Mouse (Mus musculus): ENCODE measurements at regions not wholly inside any gene's neighbourhood (a gene's known extent, or its start where the extent isn't known, plus 50 kb on each side); places are given as distances from the start of the nearest gene placed in this dataset.

DNA sequence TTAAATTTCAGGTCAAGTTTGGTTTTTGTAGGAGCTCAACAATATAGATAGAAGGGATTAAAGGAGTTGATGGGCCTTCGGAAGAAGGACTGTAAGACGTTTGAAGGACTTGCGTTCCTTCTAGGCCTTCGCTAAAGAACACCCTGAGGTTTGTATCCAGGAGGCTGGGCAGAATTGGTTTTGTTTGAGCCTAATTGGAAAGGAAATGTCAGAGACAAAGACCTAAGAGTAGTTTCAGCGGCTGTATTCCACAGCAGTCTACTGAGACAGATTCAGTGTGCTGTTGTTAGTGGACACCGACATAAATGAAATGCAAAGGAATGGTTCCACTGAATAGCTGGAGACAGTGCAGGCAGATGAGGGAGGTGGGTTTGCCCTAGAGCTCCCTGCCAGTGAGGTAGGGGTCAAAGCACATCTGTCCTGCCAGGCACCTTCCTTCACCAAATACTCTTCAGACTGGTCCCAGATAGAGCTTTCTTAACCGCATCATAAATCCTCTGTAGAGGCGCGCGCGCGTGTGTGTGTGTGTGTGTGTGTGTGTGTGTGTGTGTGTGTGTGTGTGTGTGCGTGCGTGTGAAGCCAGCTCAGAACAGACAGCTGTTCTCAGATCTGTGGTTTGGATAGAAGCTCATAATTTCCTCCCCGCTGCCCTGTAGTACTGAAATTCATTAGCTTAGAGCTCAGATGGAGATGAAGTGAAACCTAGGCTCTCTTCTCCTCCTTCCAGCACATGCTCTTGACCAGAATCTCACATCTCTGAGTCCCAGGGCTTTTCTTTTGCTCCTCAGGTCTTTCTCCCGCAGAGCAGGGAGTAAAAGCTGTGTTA, 209.7 kb downstream of the Ktn1 start:
- no peak for DNase-seq (ENCODE audit: extremely low read depth, insufficient read length, low spot score)

DNA sequence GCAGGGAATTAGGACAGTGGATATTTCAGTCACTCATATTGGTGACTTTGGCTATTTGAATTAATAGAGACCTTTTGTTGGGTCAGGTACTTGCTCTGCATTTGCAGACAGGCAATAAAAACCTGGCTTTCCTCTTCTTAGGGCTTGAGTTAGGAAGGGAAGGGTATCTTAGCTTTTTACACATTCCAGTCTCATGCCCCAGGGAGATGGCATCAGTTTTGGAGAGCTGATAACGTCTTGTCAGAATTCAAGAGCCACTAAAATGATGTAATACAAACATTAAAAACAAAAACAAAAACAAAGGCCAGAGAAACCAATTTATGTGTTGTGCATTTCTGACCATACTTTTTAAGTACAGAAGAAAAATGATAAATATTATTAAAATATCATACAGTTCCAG, 214.3 kb downstream of the Ktn1 start:
- no peak for DNase-seq (ENCODE audit: extremely low read depth, insufficient read length, low spot score)

DNA sequence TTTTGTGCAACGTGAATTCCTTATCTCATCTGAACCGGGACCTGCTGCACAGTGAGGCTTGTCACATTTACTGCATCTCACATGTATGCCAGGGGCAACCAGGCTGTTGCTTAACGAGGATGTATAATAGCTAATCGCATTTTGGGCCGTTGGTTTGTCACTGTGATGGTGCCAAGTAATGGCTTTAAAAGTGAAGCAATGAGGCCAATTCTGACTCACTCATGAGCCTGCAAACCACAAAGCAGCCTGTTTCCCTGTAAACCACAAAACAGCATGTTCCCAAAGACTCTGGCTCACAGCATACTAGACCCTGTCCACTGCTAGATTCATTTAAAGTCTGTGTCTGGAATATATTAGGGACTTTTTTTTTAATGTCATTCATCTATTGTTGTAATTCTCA, 214.8 kb downstream of the Ktn1 start:
- DNase-seq (ENCODE audit: extremely low read depth, insufficient read length, low spot score) = peak; percentile 67

DNA sequence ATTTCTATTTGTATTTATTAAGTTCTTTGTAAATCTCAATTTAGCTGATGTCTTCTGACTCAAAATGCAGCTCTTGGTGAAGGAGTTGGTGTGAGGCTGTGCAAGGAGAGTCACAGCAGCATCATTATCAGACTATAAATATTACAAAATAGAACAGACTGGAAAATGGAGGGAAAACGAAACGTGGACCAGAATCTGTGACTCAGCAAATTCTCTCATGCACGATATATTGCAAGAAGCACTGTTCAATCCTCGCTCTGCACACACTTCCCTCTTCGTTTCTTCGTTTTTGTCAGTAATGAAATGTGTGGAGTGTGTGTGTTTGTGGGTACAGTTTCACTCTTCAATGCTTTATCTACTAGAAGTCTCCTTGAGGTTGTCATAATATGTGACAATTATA, 215.5 kb downstream of the Ktn1 start:
- DNase-seq (ENCODE audit: extremely low read depth, insufficient read length, low spot score) = peak; percentile 28

DNA sequence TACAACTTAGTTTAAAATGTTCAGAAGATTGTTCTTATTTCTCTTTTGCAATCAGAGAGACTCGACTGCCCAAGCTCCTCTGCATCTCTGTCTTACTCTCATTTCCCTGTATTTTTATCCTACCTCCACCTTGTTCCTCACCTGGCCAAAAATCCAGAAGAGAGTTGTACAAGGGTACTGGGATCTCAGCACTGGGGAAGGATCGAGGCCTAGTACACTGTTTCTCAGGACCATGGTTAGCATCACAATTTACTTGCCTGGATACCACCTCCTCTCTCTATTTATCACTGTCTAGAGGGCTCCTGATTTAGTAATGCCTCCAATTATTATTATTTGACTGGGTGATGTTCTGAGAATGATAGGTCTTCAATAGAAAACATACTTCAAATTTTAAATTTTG, 218.8 kb downstream of the Ktn1 start:
- DNase-seq (ENCODE audit: extremely low read depth, insufficient read length, low spot score) = no peak

DNA sequence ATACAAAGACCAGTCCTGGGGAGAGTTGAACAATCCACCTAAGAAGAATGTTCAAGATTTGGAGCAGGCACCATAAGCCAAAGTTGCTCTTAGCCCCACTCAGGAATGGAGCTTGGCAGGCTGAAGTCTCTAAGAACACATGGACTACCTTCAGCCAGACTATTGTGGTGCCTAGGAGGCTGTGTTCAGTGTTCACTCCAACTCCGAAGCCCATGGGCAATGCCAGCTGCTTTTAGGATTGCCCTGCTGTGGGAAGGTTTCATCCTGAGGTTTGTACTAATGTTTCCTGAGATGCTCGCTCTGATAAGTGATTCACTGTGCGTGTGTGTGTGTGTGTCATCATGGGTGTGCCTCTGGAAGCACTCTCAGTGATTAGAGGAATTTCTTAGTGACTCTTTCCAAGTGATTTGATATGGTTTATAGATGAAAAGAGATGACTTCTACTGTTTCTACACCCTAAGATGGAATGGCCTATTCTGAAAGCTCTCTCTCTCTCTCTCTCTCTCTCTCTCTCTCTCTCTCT, 220.1 kb downstream of the Ktn1 start:
- peak; percentile 67 for DNase-seq (ENCODE audit: extremely low read depth, insufficient read length, low spot score)

DNA sequence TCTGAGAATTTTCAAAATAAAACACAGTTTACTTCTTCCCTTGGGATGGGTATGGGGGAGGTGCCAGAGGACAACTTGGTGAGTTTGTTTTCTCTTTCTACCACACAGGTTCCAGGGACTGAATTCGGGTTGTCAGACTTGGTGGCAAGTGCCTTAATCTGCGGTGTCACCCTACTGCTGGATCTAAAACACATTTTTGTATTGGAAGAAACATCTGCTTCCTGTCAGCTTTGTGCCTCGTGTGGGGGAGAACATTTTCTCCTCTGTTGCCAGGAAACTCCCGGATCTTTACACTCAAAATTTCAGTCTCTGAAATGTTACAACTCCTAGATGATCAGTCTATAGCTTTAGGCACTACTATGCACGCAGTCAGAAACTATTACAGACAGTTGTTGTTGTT, 228.3 kb downstream of the Ktn1 start:
- DNase-seq (ENCODE audit: extremely low read depth, insufficient read length, low spot score) = no peak

DNA sequence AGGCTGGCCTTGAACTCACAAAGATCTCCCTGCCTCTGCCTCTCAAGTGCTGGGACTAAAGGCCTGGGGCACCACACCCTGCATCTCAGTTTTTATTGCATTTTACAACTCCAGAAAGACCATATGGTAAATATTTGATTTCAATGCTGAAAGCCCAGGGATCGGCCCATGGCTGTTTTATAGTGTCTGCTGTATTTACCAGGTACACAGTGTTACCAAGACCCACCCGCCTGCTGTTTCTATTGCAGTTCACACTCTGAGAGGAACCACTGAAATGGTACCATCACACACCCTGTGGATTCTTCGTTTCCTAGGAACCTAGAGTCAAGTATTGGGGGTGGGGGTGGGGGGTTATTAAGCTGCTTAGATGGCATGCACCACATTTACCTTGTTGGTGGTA, 228.9 kb downstream of the Ktn1 start:
- DNase-seq (ENCODE audit: extremely low read depth, insufficient read length, low spot score) = no peak

DNA sequence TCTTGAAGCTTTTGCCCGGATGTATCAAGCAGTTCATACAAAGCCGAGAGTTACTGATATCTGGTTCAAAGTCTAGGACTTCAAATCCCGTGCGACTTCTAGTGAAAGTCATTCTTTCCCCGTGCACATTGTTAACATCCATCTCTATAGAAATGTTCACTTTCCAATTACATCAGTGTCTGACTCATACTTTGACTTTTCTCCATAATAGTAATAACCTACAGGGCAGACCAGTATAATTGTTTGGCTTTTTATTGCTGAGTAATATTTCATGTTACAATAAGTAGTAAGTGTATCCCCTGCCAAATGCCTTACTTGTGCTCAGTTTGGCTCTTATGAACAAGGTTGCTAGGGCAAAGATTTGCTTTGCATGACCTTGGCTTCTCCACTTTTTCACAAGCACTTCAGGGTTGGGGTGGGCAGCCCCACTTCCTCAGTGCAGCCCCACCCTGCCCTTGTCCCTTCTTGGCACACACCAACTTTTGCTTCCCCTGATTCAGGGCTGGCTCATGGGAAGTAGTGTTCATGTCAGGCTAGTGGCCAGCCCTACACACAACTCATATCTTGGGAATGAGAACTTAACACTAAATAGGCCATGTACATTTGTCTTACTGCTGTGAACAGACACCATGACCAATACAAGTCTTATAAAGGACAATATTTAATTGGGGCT, 229.7 kb downstream of the Ktn1 start:
- DNase-seq (ENCODE audit: extremely low read depth, insufficient read length, low spot score) = no peak

DNA sequence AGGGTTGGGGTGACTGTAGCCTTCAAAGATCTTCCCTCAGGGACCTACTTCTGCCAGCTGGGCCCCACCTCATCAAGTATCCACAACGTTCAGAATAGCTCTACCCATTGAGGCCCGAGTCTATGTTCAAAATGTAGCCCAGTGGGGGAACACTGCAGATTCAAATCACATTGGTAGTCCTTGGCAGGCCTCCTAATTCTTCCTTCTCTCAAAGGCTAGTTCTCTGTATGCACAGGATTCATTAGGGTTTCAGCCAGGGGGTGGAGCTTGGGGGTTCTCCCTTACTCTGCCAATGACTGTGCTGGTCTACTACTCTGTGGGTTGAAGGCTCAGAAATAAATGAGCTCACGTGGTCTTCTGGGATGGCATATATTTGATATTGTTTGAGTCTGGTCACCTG, 235.3 kb upstream of the Peli2 start:
- no peak for DNase-seq (ENCODE audit: extremely low read depth, insufficient read length, low spot score)

DNA sequence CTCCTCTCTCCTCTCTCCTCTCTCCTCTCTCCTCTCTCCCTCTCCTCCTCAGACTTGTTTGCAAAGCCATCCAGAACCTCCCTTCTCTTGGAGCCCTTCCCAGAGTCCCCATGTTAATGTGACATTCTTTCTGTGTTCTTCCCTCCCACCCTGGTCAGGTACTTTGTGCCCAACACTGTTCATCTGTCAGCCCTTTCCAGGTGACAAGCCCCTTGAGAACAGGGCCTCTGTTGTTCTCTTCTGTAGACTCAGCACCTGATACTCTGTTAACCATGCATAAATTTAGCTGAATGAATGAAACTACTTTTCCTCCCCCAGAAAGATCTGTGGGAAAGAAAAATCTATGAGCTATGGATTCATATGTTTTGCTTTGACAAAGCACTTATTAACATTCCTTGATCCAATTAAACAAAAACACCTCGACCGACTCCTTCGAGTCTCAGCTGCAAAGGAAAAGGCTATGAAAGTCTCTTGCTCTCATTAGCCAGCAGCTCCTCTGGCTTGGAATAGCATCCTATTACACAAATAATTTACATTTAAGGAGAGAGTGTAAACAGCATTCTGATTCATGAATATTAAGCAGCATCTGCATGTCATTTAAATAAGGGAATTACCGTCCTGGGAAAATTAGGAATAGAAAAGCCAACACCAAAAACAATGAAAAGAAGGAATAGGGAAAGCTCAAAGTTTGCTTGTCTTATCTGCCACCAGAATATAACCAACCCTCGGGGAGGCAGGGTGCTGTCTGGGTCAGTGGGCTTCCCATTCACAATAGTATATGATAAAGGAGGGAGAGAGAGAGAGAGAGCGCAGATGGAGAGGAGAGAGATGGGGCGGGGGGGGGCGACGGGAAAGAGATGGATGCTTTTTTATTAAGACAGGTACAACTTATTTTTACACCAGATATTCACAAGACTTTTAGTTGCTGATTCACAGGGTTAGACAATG, 230.1 kb upstream of the Peli2 start:
- DNase-seq (ENCODE audit: extremely low read depth, insufficient read length, low spot score) = no peak

DNA sequence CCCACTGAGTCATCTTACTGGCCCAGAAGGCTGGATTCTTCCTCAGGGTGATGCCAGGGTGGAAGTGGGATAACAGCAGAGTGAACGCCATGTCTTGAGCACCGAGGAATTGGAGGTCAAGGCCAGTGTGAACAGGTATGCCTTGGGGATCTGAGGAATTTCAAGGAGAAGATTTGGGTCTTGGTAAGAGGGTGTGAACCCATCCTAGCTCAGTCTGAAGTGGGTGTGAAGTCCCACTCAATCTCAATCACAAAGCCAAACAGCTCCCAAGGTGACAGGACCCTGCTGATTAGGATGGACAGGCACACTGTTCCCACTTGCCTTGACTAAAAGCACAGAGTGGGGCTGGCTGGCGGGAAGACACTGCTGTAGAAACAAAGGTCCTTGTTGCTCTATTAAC, 224.0 kb upstream of the Peli2 start:
- DNase-seq (ENCODE audit: extremely low read depth, insufficient read length, low spot score) = no peak

DNA sequence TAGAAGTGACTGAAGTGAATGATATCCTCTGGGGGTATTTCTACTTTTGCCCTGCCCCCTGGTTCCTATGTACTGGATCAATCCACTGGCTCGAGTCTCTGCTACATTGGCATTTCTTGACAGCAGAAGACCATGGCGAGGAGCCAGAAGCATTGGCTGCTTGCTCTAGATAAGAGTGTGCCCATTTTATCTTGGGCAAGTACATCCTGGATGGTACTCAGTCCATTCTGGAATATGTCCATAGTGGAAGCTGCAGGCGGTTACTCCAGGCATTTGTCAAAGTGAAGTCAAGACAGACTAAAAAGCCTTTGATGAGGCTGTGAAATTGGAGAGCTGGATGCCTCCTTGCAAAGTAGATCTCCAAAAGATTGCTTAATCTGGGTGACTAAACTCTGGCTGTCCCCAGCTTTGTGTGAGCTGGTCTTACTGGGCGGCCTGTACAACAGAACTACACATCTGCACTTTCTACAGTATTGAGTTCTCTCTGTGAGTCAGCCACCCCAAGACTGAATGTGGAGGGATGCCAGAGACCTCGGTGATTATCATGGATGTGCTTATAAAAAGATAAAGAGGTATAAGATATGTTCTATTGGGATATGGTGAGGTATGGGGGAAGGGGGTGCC, 222.6 kb upstream of the Peli2 start:
- peak; percentile 39 for DNase-seq (ENCODE audit: extremely low read depth, insufficient read length, low spot score)

DNA sequence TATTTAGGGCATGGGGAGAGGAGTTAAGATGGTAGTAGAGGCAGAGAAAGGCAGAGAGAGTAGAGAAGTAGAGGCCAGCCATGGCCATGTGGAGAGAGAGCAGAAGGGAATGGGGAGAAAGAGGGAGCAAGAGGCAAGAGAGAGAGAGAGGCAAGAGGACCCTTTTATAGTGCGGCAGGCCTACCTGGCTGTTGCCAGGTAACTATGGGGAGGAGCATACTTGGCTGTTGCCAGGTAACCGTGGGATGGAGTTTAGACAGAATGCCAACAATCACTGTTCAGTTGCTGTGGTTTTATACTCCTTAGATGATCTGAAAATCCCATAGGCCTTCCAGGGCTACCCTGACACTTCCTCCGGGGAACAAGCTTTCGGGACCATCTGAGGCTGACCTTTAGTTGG, 222.0 kb upstream of the Peli2 start:
- DNase-seq (ENCODE audit: extremely low read depth, insufficient read length, low spot score) = no peak

DNA sequence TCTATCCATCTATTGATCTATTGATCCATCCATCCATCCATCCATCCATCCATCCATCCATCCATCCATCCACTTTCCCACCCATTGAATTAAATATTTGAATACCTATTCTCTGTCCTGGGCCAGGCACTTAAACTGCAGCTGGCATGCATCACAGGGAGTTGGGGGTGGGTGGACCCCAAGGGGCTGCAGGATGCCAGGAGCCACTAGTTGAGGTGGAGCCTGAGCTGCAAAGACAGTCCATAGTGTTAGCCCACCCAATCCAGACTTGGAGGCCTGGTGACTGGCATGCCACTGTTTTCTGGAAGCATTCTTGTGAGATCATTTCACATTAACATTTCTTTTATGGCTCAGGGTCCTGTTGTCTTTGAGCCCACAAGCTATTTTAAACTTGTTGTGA, 215.3 kb upstream of the Peli2 start:
- no peak for DNase-seq (ENCODE audit: extremely low read depth, insufficient read length, low spot score)

DNA sequence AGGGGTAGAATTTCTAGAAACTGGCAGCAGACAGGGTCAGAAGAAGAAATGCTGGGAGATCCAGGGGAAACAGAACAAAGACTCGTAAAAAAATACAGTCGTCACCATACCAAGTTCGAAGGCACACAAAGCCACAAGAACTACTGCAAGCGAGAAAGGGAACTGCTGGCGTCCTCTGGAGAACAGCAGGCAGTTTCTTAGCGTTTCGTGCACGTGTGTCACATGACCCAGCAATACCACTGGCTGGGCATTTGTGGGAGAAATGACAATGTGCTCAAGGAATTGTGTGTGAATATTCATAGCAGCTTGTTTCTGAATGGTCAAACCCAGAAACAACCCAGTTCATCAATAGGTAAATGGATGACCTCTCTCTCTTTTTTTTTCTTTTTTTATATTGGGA, 211.5 kb upstream of the Peli2 start:
- no peak for DNase-seq (ENCODE audit: extremely low read depth, insufficient read length, low spot score)

DNA sequence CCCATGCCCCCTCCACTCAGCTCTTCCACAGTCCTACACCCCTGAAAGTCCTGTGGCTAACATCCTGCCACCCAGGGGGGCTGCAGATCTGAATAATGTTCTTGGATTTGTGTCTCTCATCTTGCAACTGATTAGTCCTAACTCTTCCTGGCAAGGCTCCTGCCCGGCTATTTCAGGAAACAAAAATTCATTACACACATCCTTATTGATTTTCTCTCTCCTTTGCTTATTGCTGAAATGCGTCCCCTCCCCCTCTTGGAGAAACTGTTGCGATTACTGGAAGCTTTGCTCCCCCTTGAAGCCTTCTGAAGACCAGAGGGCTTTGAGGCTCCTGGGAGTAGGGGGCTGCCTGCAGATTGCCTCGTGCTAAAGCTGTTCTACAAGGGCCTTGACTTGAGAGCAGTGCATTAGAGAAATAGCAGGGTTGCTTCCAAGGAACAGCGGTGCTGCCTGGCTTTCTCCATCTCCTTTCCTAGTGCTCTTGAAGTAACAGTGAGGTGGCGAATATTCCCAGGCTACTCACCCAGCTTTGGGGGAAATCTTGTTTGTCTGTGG, 209.8 kb upstream of the Peli2 start:
- no peak for DNase-seq (ENCODE audit: extremely low read depth, insufficient read length, low spot score)

DNA sequence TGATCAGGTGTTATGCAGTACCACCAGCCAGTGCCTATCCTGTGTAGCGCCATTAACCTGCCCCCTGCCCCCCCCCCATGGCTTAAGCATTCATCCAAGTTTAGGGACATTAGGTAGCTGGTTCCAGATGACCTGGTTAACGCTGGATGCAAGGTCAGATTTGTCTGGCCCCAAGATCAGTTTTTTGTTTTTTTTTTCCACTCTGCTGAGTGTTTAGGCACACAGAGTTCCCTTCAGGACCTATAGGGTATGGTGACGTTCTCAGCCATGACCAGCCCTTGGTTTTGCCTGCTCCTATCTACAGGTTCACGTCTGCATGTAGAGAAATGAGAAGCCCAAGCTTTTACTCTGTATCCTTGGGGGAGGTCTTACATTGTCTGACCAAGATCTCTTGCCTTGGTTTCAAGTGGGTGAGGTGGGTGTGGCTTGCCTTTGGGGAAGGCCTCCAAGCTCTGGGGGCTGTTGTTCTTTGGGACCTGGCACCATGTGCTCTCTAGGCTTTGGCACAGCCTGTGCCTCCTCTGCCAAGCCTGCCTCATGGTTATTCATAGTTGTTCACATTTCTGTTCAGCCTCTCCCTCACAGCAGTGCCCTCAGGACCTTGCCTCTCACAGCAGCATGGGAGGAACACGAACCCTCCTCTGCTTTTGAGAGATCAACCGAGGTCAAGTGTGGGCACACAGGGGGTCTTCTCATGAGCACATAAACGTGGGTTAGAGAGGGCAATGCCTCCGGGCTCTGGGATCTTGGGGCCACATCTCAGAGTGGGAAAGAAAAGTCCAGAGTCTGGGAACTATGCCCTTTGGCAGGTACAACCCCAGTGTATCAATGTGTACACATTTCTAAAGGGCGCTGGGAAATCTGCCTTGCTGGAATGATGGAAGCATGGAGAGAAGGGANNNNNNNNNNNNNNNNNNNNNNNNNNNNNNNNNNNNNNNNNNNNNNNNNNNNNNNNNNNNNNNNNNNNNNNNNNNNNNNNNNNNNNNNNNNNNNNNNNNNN, 208.8 kb upstream of the Peli2 start:
- peak; percentile 68 for DNase-seq (ENCODE audit: extremely low read depth, insufficient read length, low spot score)

DNA sequence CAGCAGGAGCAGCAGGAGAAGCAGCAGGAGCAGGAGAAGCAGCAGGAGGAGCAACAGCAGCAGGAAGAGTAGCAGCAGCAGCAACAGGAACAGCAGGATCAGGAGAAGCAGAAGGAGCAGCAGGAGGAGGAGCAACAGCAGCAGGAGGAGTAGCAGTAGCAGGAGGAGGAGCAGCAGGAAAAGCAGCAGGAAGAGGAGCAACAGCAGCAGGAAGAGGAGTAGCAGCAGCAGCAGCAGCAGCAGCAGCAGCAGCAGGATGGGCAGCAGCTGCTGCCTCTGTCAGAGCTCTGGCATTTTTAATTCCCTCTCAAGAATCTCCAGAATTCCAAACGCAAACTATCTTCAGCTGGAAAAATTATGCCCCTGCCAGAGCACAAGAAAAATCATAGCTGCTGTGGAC, 205.0 kb upstream of the Peli2 start:
- DNase-seq (ENCODE audit: extremely low read depth, insufficient read length, low spot score) = no peak
